Mouse (Mus musculus): ENCODE data around the gene Map4k1. TPM values are rescaled to one million over a fixed set of nuclear protein-coding genes. Genes with fewer than 3 reads are reported as not detected.

The Map4k1 gene
- polyA plus RNA-seq, 1 experiment from 2014 or later = 18.9 TPM

- 0% methylated on average over 1 of the region's 1 CpGs for WGBS
- Histone ChIP-seq H3K4me1 (peaks cover 87% of the 10 kb centered on the region), H3K27ac (peak overlapping the region; percentile 88), H3K27me3 (ENCODE audit: low read depth, poor library complexity, severe bottlenecking) (no peaks in the 10 kb centered on the region), H3K36me3 (peaks cover 56% of the 10 kb centered on the region), H3K9me3 (replicated peaks) (no peaks in the 10 kb centered on the region), H3K4me3 (peak overlapping the region; percentile 20)
- DNase-seq (ENCODE audit: low spot score) = peak; percentile 64
These were observed 35.6 kb upstream of the Map4k1 start for GRCm38 (mm10) chr7:28946271-28946610.

DNA sequence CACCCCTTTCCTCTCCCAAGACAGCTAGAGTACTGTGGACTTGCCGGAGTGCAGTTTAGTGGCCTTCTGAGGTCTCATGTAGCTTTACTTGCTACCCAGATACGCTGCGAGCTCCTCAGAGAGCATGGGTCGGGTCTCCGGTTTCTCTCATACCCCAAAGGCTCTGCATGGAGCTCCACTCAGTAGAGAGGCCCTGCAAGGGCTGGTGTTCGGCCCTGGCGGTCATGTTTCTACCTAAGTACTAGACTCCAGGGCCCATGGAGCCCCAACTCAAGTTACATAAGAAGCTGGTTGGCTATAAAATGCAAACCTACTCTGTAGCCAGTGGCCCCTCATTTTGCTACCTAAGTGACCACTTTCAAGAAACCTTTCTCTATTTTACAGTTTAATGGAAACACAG lies 33.1 kb upstream of the Map4k1 start:
- Histone ChIP-seq H3K36me3 (peaks cover 42% of the 10 kb centered on the region), H3K4me3 (no peak overlapping the region; the same call in 1 of the 2 replicates), H3K27me3 (ENCODE audit: low read depth, poor library complexity, severe bottlenecking) (no peaks in the 10 kb centered on the region), H3K4me1 (peaks cover 97% of the 10 kb centered on the region), H3K27ac (peak overlapping the region; percentile 88), H3K9me3 (replicated peaks) (no peaks in the 10 kb centered on the region)
- 90% methylated on average over 7 of the region's 7 CpGs for WGBS
- DNase-seq (ENCODE audit: low spot score) = no peak

DNA sequence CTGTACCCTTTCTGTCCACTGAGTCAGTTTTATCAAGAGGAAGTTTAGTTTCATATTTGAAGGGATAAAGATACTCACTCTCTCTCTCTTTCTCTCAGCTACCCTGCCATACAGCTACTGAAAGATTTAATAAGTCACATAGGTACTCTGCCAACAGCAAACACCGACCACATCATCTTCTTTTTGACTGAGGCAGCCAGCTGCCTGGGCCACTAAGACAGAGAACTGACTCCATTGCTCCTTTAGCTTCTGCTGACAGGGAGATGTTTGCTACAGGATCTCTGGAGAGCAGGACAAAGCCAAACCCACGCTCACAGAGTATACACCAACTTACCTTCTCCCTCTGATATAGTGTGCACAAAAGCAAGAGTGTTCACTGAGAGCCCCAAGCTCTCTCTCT lies 32.6 kb upstream of the Map4k1 start:
- 80% methylated on average over 2 of the region's 2 CpGs for WGBS
- H3K4me1 ChIP-seq = peaks cover 99% of the 10 kb centered on the region
- H3K4me3 ChIP-seq = no peak overlapping the region
- no peaks in the 10 kb centered on the region for H3K27me3 ChIP-seq (ENCODE audit: low read depth, poor library complexity, severe bottlenecking)
- no peak for DNase-seq (ENCODE audit: low spot score)
- peaks cover 44% of the 10 kb centered on the region for H3K36me3 ChIP-seq
- H3K27ac ChIP-seq = peak overlapping the region; percentile 88
- H3K9me3 ChIP-seq (replicated peaks) = no peaks in the 10 kb centered on the region

DNA sequence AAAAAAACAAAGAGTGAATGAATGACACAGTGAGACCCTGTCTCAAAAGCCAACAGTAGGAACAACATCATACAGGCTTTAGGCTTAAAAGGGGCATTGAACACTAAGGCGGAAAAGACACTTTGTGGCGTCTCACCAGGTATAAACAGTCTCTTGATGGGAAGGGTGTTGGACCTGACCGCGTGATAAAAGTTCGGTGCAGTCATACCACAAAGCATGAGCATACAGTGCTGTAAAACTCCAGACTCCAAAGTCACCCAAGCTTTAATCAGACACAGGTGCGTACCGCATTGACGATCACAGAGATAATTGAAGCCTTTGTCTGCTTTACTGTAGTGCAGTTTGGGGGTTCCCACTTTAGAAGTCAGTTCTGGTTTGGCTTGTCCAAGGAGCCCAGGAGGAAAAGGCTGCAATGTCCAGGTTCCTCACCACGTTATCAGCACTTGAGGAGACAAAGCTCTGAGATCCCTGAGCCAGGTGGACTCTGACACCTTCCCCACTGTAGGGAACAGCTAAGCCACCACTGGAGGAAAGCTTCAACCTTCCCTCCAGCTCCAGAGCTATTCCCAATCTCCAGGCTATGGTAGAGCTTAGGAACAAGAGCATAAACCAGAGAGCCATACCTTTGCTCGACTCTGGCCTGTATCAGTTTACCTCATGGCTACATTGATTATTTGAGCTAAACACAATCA lies 31.4 kb upstream of the Map4k1 start:
- 89% methylated on average over 10 of the region's 10 CpGs for WGBS
- no peaks in the 10 kb centered on the region for H3K27me3 ChIP-seq (ENCODE audit: low read depth, poor library complexity, severe bottlenecking)
- no peak overlapping the region for H3K4me3 ChIP-seq
- peaks cover 97% of the 10 kb centered on the region for H3K4me1 ChIP-seq
- H3K9me3 ChIP-seq (replicated peaks) = no peaks in the 10 kb centered on the region
- H3K27ac ChIP-seq = peak overlapping the region; percentile 67
- no peak for DNase-seq (ENCODE audit: low spot score)
- peaks cover 56% of the 10 kb centered on the region for H3K36me3 ChIP-seq

DNA sequence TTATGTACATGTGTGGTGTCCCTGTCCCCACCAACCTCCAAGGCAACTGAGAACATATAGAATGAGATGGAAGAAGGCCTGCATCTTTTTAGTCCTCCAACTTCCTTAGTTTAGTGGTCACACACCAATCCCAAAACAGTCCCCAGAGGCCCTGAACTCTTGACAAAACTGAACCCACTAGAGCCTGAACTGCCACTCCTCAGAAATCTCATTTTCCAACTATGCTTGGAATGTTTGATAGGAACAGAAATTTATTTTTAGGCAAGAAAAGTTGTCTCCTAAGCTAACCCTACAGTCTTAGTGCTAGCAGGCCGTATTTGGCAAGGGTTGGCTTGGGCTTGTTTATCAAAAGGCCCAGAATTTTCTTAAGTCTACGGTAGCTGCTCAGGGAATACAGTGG lies 30.1 kb upstream of the Map4k1 start:
- Histone ChIP-seq H3K4me1 (peaks cover 88% of the 10 kb centered on the region), H3K36me3 (peaks cover 67% of the 10 kb centered on the region), H3K27me3 (ENCODE audit: low read depth, poor library complexity, severe bottlenecking) (no peaks in the 10 kb centered on the region), H3K27ac (peak overlapping the region; percentile 84; the same call in 1 of the 2 replicates), H3K4me3 (no peak overlapping the region), H3K9me3 (replicated peaks) (no peaks in the 10 kb centered on the region)
- WGBS = 94% methylated on average over 2 of the region's 2 CpGs
- DNase-seq (ENCODE audit: low spot score) = no peak

GRCm38 (mm10) chr7:28952786-28953185 lies 29.1 kb upstream of the Map4k1 start:
- no peak for DNase-seq (ENCODE audit: low spot score)
- H3K27me3 ChIP-seq (ENCODE audit: low read depth, poor library complexity, severe bottlenecking) = no peaks in the 10 kb centered on the region
- H3K36me3 ChIP-seq = peaks cover 69% of the 10 kb centered on the region
- peaks cover 85% of the 10 kb centered on the region for H3K4me1 ChIP-seq
- no peaks in the 10 kb centered on the region for H3K9me3 ChIP-seq (replicated peaks)
- H3K4me3 ChIP-seq = no peak overlapping the region
- peak overlapping the region; percentile 84 for H3K27ac ChIP-seq
- WGBS = 56% methylated on average over 3 of the region's 3 CpGs

- H3K27ac ChIP-seq = peak overlapping the region; percentile 84
- H3K36me3 ChIP-seq = peaks cover 64% of the 10 kb centered on the region
- H3K9me3 ChIP-seq (replicated peaks) = no peaks in the 10 kb centered on the region
- no peaks in the 10 kb centered on the region for H3K27me3 ChIP-seq (ENCODE audit: low read depth, poor library complexity, severe bottlenecking)
- H3K4me3 ChIP-seq = peak overlapping the region; percentile 31
- peaks cover 83% of the 10 kb centered on the region for H3K4me1 ChIP-seq
- peak; percentile 50 for DNase-seq (ENCODE audit: low spot score)
- 22% methylated on average over 2 of the region's 2 CpGs for WGBS
These were observed 28.1 kb upstream of the Map4k1 start for GRCm38 (mm10) chr7:28953476-28954376.

GRCm38 (mm10) chr7:28954773-28955172 lies 27.1 kb upstream of the Map4k1 start:
- no peak for DNase-seq (ENCODE audit: low spot score)
- Histone ChIP-seq H3K27ac (no peak overlapping the region), H3K9me3 (replicated peaks) (no peaks in the 10 kb centered on the region), H3K4me3 (no peak overlapping the region), H3K36me3 (peaks cover 54% of the 10 kb centered on the region), H3K27me3 (ENCODE audit: low read depth, poor library complexity, severe bottlenecking) (no peaks in the 10 kb centered on the region), H3K4me1 (peaks cover 83% of the 10 kb centered on the region)
- 93% methylated on average over 4 of the region's 4 CpGs for WGBS

GRCm38 (mm10) chr7:28955295-28955897 lies 26.5 kb upstream of the Map4k1 start:
- no peak for DNase-seq (ENCODE audit: low spot score)
- Histone ChIP-seq H3K36me3 (peaks cover 48% of the 10 kb centered on the region), H3K27ac (0 out of 2 replicates have a peak overlapping the region, but pooled peaks have one; percentile 6), H3K9me3 (replicated peaks) (no peaks in the 10 kb centered on the region), H3K4me1 (peaks cover 83% of the 10 kb centered on the region), H3K27me3 (ENCODE audit: low read depth, poor library complexity, severe bottlenecking) (no peaks in the 10 kb centered on the region), H3K4me3 (no peak overlapping the region)
- 84% methylated on average over 5 of the region's 5 CpGs for WGBS

- H3K4me3 ChIP-seq = no peak overlapping the region
- no peak for DNase-seq (ENCODE audit: low spot score)
- 93% methylated on average over 1 of the region's 1 CpGs for WGBS
- peaks cover 40% of the 10 kb centered on the region for H3K36me3 ChIP-seq
- no peaks in the 10 kb centered on the region for H3K27me3 ChIP-seq (ENCODE audit: low read depth, poor library complexity, severe bottlenecking)
- H3K9me3 ChIP-seq (replicated peaks) = no peaks in the 10 kb centered on the region
- peaks cover 83% of the 10 kb centered on the region for H3K4me1 ChIP-seq
- H3K27ac ChIP-seq = no peak overlapping the region
These were observed 25.6 kb upstream of the Map4k1 start for GRCm38 (mm10) chr7:28956270-28956669.

- DNase-seq (ENCODE audit: low spot score) = no peak
- Histone ChIP-seq H3K36me3 (peaks cover 32% of the 10 kb centered on the region), H3K9me3 (replicated peaks) (no peaks in the 10 kb centered on the region), H3K4me3 (no peak overlapping the region), H3K27ac (no peak overlapping the region), H3K27me3 (ENCODE audit: low read depth, poor library complexity, severe bottlenecking) (no peaks in the 10 kb centered on the region), H3K4me1 (peaks cover 74% of the 10 kb centered on the region)
- 85% methylated on average over 6 of the region's 6 CpGs for WGBS
These were observed 24.6 kb upstream of the Map4k1 start for GRCm38 (mm10) chr7:28957286-28957685.

DNA sequence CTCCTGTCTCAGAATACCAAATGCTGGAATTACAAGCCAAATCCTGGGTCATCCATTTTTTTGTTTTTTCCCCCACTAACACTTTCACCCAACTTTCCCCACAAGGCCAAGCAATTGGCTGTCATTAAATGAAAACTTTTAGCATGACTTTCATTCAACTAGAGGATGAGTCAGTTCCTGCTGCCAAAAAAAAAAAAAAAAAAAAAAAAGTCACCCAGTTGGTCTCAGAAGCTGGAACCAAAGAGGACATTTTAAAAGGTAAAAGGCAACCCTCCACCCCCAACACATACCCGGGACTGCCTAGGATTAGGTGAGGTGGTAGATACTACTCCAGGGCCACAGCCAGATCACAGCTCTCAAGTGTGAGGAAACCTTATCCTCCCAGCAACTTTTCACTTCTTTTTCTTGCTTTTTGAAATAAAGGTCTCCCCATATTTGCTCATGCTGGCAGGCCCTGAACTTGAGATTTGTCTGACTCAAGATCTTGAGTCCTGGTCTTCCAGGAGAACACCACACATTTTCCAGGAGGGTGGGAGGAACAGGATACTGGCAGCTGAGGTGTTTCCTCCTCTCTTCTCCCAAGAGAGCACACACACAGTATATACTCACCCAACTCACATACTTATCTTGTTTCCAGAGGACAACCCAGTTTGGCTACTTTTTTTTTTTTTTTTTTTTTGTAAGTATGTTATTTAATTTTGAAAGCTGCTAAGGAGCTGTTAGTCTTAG lies 23.7 kb upstream of the Map4k1 start:
- H3K9me3 ChIP-seq (replicated peaks) = no peaks in the 10 kb centered on the region
- peaks cover 30% of the 10 kb centered on the region for H3K36me3 ChIP-seq
- H3K27ac ChIP-seq = no peak overlapping the region
- WGBS = 68% methylated on average over 1 of the region's 1 CpGs
- no peak overlapping the region for H3K4me3 ChIP-seq
- no peak for DNase-seq (ENCODE audit: low spot score)
- no peaks in the 10 kb centered on the region for H3K27me3 ChIP-seq (ENCODE audit: low read depth, poor library complexity, severe bottlenecking)
- H3K4me1 ChIP-seq = peaks cover 71% of the 10 kb centered on the region

Measured in limb, embryonic 10.5 days (tissue).